Mouse (Mus musculus) cerebellum, postnatal 25 days (tissue): ENCODE results near the gene Creb3l1.

Source experiments
- DNase-seq, 2 experiments: peaks; one replicate each; pipeline ENCODE4 v3.0.0; 2021; ENCODE audit warnings: mixed read lengths in 2 of 2

Creb3l1 gene

GRCm38 (mm10) chr2:91942356-91942755, 81.9 kb downstream of the Creb3l1 start:
- DNase-seq = peak; percentile 28 to 55

- DNase-seq = peak; percentile 24 to 34
These were observed 84.9 kb downstream of the Creb3l1 start for GRCm38 (mm10) chr2:91939303-91939935.

GRCm38 (mm10) chr2:91936154-91936553, 88.1 kb downstream of the Creb3l1 start:
- peak in 1 of 2 experiments; percentile 44 for DNase-seq

- DNase-seq = peak; percentile 75 to 76
These were observed 89.3 kb downstream of the Creb3l1 start for GRCm38 (mm10) chr2:91934826-91935525.

GRCm38 (mm10) chr2:91934016-91934415, 90.3 kb downstream of the Creb3l1 start:
- peak in 1 of 2 experiments; percentile 39 for DNase-seq

GRCm38 (mm10) chr2:91933471-91933870, 90.8 kb downstream of the Creb3l1 start:
- DNase-seq = peak; percentile 85 to 86

GRCm38 (mm10) chr2:91932737-91933350, 91.5 kb downstream of the Creb3l1 start:
- DNase-seq = peak; percentile 75 to 78
